Mouse (Mus musculus) megakaryocyte, embryonic 14.5 days (primary cell): ENCODE measurements around the gene Gm21876. TPM values are rescaled to one million over a fixed set of nuclear protein-coding genes. Genes with fewer than 3 reads are reported as not detected.
"Not testable (repeated sequence)": the region's sequence is repeated elsewhere in the genome, so short reads cannot be mapped to it uniquely, and the experiment has no call there.

ENCODE experiments used
- H3K27me3 ChIP-seq: replicated peaks from 2 replicates; pipeline ENCODE3; 2012; ENCODE audit warnings: inconsistent platforms
- H3K36me3 ChIP-seq: replicated peaks from 2 replicates; pipeline ENCODE3; 2012; ENCODE audit warnings: low read length, inconsistent platforms, mixed read lengths
- H3K4me1 ChIP-seq: 2 replicates; pipeline ENCODE4 v1.6.1; 2012; ENCODE audit warnings: inconsistent platforms
- H3K4me3 ChIP-seq: replicated peaks from 2 replicates; pipeline ENCODE3; 2012; ENCODE audit warnings: moderate library complexity, mild to moderate bottlenecking, inconsistent platforms
- H3K9me3 ChIP-seq: 2 replicates; pipeline ENCODE4 v1.6.1; 2012; ENCODE audit warnings: inconsistent platforms
- FLI1 ChIP-seq: IDR thresholded peaks from 2 replicates; pipeline ENCODE4 v1.6.1; 2012; ENCODE audit warnings: low read length, inconsistent platforms, mixed read lengths
- GATA1 ChIP-seq: IDR thresholded peaks from 3 replicates; pipeline ENCODE4 v1.6.1; 2012; ENCODE audit warnings: mixed read lengths, low read length, inconsistent platforms, borderline replicate concordance
- polyA plus RNA-seq: library from polyadenylated mRNA; stranded (reverse); fragments of >175 nt; gene quantifications from 2 replicates; pipeline ENCODE4 v1.2.3, GENCODE M21; 2012; ENCODE audit warnings: low replicate concordance; ENCODE audit not compliant: insufficient read depth

The Gm21876 gene
- polyA plus RNA-seq: not detected in 2 replicates

DNA sequence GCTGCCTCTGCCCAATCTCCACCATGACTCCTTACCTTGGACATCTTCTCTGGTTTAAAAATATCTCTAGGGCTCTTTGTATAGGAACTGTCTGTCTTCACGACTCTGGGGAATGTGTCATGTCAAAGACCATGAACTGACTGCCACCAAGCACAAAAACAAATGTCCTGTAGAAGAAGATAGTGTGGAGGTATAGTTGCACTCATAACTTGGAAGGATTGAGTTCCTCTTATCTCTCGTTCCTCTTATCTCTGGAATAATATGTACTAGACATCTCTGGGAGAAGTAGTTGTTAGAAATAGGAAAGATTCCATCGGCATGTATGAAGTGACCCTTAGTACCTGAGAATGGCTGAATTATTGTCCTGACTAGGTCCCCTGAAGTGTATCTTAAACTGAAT lies at the start of gene Gm21876:
TSS of gene Gm21876 (minus strand) at position 101 of the 400 bp plus-strand sequence.
- TF ChIP-seq FLI1: no peak
- TF ChIP-seq GATA1: no peak
- no peaks in the 10 kb centered on the region for H3K27me3 ChIP-seq
- H3K4me3 ChIP-seq: no peak within 1 kb of the TSS

DNA sequence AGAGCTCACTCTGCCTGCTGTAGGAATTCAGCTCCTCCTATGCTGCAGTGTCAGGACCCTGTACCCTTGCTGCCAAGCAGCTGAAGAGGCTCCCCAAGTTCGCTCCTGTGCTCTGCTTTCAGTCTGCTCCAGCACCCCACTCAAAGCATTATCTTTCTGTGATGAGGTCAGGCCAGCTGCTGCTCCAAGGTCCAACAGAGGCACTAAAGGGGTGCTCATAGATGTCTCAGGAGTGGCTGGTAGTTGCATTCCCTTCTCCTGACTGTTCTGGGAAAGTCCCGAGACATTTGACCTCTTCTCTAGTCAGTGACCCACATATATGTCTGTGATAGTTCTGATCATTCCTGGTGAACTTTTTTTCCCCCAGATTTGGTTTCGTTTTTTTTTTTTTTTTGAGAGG lies 45.0 kb upstream of the Gm21876 start:
- H3K27me3 ChIP-seq: no peaks in the 10 kb centered on the region
- no peak overlapping the region for H3K4me3 ChIP-seq
- H3K9me3 ChIP-seq: no peaks in the 10 kb centered on the region
- H3K4me1 ChIP-seq: no peaks in the 10 kb centered on the region
- H3K36me3 ChIP-seq: no peaks in the 10 kb centered on the region
- no peak for TF ChIP-seq FLI1
- no peak for TF ChIP-seq GATA1

More for the DNA sequence above, at the start of gene Gm21876:
- H3K4me1 ChIP-seq: no peaks in the 10 kb centered on the region
- no peaks in the 10 kb centered on the region for H3K9me3 ChIP-seq
- no peaks in the 10 kb centered on the region for H3K36me3 ChIP-seq

DNA sequence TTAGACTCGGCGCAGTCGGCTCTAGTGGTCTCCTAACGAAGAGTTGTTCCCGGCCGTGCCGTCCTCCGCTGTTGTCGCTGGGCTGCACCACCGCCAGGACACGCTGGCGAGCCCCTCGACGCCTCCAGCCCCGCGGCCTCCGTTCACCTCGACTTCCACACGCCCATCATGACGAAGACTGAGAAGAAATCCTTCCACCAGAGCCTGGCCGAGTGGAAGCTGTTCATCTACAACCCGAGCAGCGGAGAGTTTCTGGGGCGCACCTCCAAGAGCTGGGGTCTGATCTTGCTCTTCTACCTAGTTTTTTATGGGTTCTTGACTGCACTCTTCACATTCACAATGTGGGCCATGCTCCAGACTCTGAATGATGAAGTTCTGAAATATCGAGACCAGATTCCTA lies 28.8 kb downstream of the Gm21876 start:
- peaks cover 23% of the 10 kb centered on the region; the same call in 1 of the 2 replicates for H3K9me3 ChIP-seq
- not testable (repeated sequence) for H3K27me3 ChIP-seq, H3K36me3 ChIP-seq, H3K4me1 ChIP-seq, H3K4me3 ChIP-seq

Other genes starting within 250 kb of the Gm21876 start
- gene Cfp, start 244.1 kb downstream of the Gm21876 start, polyA plus RNA-seq: 28.5 and 153 TPM in 2 replicates
- 13.9 and 31.4 TPM in 2 replicates for gene Elk1, start 225.0 kb downstream of the Gm21876 start, polyA plus RNA-seq
- 40.1 TPM in 1 of 2 replicates, not detected in the other for gene Uxt, start 213.6 kb downstream of the Gm21876 start, polyA plus RNA-seq
- gene Zfp182, start 113.3 kb downstream of the Gm21876 start, polyA plus RNA-seq: 0.06 TPM in 1 of 2 replicates, not detected in the other
- gene Spaca5, start 107.2 kb downstream of the Gm21876 start, polyA plus RNA-seq: not detected in 2 replicates
- not detected in 2 replicates for gene Zfp300, start 86.1 kb downstream of the Gm21876 start, polyA plus RNA-seq
- gene Ssxa1, start 59.8 kb downstream of the Gm21876 start, polyA plus RNA-seq: not detected in 2 replicates